In the genomic region with DNA sequence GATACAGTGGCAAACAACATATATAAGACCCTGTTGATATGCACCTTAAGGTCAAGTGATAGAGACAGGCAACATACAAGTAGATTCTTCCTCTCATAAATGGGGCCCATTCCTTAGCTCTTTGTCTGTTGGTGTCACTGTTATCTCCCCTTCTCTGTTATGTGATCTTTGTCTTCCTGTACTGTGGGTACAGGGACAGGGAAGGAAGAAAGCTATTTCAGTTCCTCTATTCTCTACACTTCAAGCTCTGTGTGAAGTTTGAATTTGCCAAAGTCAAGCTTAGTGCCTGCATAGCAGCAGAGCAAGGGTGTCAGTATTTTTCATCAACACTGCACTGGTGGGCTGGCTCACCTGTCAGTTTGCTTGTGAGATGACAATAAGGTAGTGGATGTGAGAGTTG, we compare ENCODE assay signal across 41 mouse cellular contexts. TPM values are rescaled to one million over a fixed set of nuclear protein-coding genes. Genes with fewer than 3 reads are reported as not detected.
A peak's percentile ranks its signal among the peaks of the same experiment; 100 is the strongest.
DNase-seq lines count a peak whose midpoint lies in the region; ATAC-seq and TF ChIP-seq lines count a peak whose summit lies in the region.
"Had no signal": no experiment of that assay in that cellular context is flagged by ENCODE, and none has a peak within 500 bp of the region (broad histone marks: within the 10 kb centered on the region; RNA-seq: fewer than 3 reads in every experiment).

No protein-coding gene starts in this region.

- TF ChIP-seq CTCF in MEL (IDR thresholded peaks at IDR 0.05 in 2 of 3, conservative IDR thresholded peaks at IDR 0.05 in 1 of 3; ENCODE audit: control insufficient read depth in 1 of 3, insufficient read depth in 1 of 3, low read depth in 2 of 3, low read length in 3 of 3, poor library complexity in 1 of 3, severe bottlenecking in 1 of 3) = no peak

- H3K4me3 ChIP-seq in MEL (ENCODE audit: control insufficient read depth in 1 of 2, insufficient read depth in 1 of 2, low read depth in 2 of 2, low read length in 2 of 2) = no peak overlapping the region
- H3K4me3 ChIP-seq in liver, embryonic 12.5 days = no peak overlapping the region
- H3K4me3 ChIP-seq in kidney, embryonic 14.5 days (ENCODE audit: low read length) = no peak overlapping the region
- H3K4me3 ChIP-seq: embryonic facial prominence, embryonic 10.5 days; embryonic facial prominence, embryonic 15.5 days; gastrocnemius, adult 2 months; heart, adult 2 months; heart, embryonic 12.5 days; hindbrain, embryonic 10.5 days; hindbrain, embryonic 15.5 days; limb, embryonic 12.5 days; lung, embryonic 15.5 days; megakaryocyte, embryonic 14.5 days; midbrain, embryonic 12.5 days; myocyte had no signal

- TF ChIP-seq RAD21 in MEL (IDR thresholded peaks at IDR 0.05; ENCODE audit: low read depth, low read length) = no peak

- DNase-seq in left cerebral cortex, adult 11 months (ENCODE audit: low spot score) = peak; percentile 1
- DNase-seq in left cerebral cortex, postnatal 36 days (ENCODE audit: low spot score in 2 of 2) = no peak
- DNase-seq in MEL (ENCODE audit: low read depth, low spot score) = peak; percentile 11
- DNase-seq in naive thymus-derived CD4-positive, alpha-beta T cell, adult 2 months (ENCODE audit: low read depth) = peak; percentile 41
- DNase-seq in heart, postnatal 10 days = no peak
- DNase-seq: adrenal gland, postnatal 25 days; B cell, adult 2 months; cerebellum, adult 18-20 months; cerebellum, postnatal 10 days; gastrocnemius, adult 2 months; gastrocnemius, postnatal 36 days; heart, adult 2 months; kidney, adult 8-10 months; kidney, postnatal 10 days; layer of hippocampus, adult 9-11 months; right cerebral cortex, postnatal 14 days had no signal

- H3K4me1 ChIP-seq in MEL (ENCODE audit: control insufficient read depth in 1 of 2, insufficient read depth in 2 of 2, low read length in 2 of 2) = no peaks in the 10 kb centered on the region
- no peaks in the 10 kb centered on the region for H3K4me1 ChIP-seq in liver, embryonic 12.5 days
- no peaks in the 10 kb centered on the region for H3K4me1 ChIP-seq in kidney, embryonic 14.5 days (ENCODE audit: control insufficient read depth, insufficient read depth, low read length)
- H3K4me1 ChIP-seq: embryonic facial prominence, embryonic 10.5 days; embryonic facial prominence, embryonic 15.5 days; heart, embryonic 12.5 days; hindbrain, embryonic 10.5 days; hindbrain, embryonic 15.5 days; limb, embryonic 12.5 days; lung, embryonic 15.5 days; megakaryocyte, embryonic 14.5 days; midbrain, embryonic 12.5 days had no signal

- intact Hi-C loops in left cerebral cortex, postnatal 36 days (cut with DNase I) = no loop called here
- intact Hi-C loops in heart, postnatal 10 days (cut with DNase I) = no loop called here

- ATAC-seq in granulocyte monocyte progenitor cell, adult 5-6 weeks (replicated peaks; ENCODE audit: poor library complexity, severe bottlenecking) = peak; percentile 79
- ATAC-seq in liver, embryonic 12.5 days = no peak
- ATAC-seq in kidney, embryonic 14.5 days (ENCODE audit: low FRiP score, low TSS enrichment) = no peak
- ATAC-seq: forebrain, embryonic 14.5 days had no signal

- no peaks in the 10 kb centered on the region for H3K79me2 ChIP-seq in MEL (ENCODE audit: control insufficient read depth, insufficient read depth, low read length, poor library complexity)

- no peaks in the 10 kb centered on the region for H3K36me3 ChIP-seq in MEL (ENCODE audit: control insufficient read depth in 1 of 2, insufficient read depth in 2 of 2, low read length in 2 of 2)
- no peaks in the 10 kb centered on the region for H3K36me3 ChIP-seq in liver, embryonic 12.5 days
- no peaks in the 10 kb centered on the region for H3K36me3 ChIP-seq in kidney, embryonic 14.5 days (ENCODE audit: control insufficient read depth, insufficient read depth, low read length)
- H3K36me3 ChIP-seq: embryonic facial prominence, embryonic 10.5 days; embryonic facial prominence, embryonic 15.5 days; heart, embryonic 12.5 days; hindbrain, embryonic 10.5 days; hindbrain, embryonic 15.5 days; limb, embryonic 12.5 days; lung, embryonic 15.5 days; midbrain, embryonic 12.5 days had no signal

- no peaks in the 10 kb centered on the region for H3K9me3 ChIP-seq in MEL (replicated peaks; ENCODE audit: insufficient read depth, low read length)
- no peaks in the 10 kb centered on the region for H3K9me3 ChIP-seq in liver, embryonic 12.5 days (replicated peaks)
- H3K9me3 ChIP-seq in kidney, embryonic 14.5 days (ENCODE audit: control insufficient read depth, low read length) = no peaks in the 10 kb centered on the region
- H3K9me3 ChIP-seq: embryonic facial prominence, embryonic 10.5 days; embryonic facial prominence, embryonic 15.5 days; heart, embryonic 12.5 days; hindbrain, embryonic 10.5 days; hindbrain, embryonic 15.5 days; limb, embryonic 12.5 days; lung, embryonic 15.5 days; megakaryocyte, embryonic 14.5 days; midbrain, embryonic 12.5 days had no signal

- no peak for TF ChIP-seq POLR2A in MEL (IDR thresholded peaks at IDR 0.05; ENCODE audit: control insufficient read depth in 1 of 2, insufficient read depth in 1 of 2, low read depth in 1 of 2, low read length in 2 of 2, poor library complexity in 1 of 2)

- H3K27me3 ChIP-seq in MEL (ENCODE audit: control insufficient read depth in 1 of 2, insufficient read depth in 2 of 2, low read length in 2 of 2) = no peaks in the 10 kb centered on the region
- no peaks in the 10 kb centered on the region for H3K27me3 ChIP-seq in liver, embryonic 12.5 days (replicated peaks)
- H3K27me3 ChIP-seq in kidney, embryonic 14.5 days (ENCODE audit: control insufficient read depth, insufficient read depth, low read length) = no peaks in the 10 kb centered on the region
- H3K27me3 ChIP-seq: embryonic facial prominence, embryonic 15.5 days; heart, embryonic 12.5 days; hindbrain, embryonic 15.5 days; limb, embryonic 12.5 days; lung, embryonic 15.5 days; midbrain, embryonic 12.5 days had no signal

- H3K27ac ChIP-seq in MEL (ENCODE audit: control insufficient read depth, low read depth, low read length) = no peak overlapping the region
- no peak overlapping the region for H3K27ac ChIP-seq in liver, embryonic 12.5 days
- H3K27ac ChIP-seq in kidney, embryonic 14.5 days (ENCODE audit: low read depth, low read length) = no peak overlapping the region
- H3K27ac ChIP-seq: embryonic facial prominence, embryonic 10.5 days; embryonic facial prominence, embryonic 15.5 days; gastrocnemius, adult 2 months; heart, adult 2 months; hindbrain, embryonic 10.5 days; hindbrain, embryonic 15.5 days; limb, embryonic 12.5 days; lung, embryonic 15.5 days; midbrain, embryonic 12.5 days had no signal

- H3K4me2 ChIP-seq in liver, embryonic 12.5 days = no peak overlapping the region
- H3K4me2 ChIP-seq in kidney, embryonic 14.5 days (replicated peaks; ENCODE audit: low read depth, low read length) = no peak overlapping the region
- H3K4me2 ChIP-seq: embryonic facial prominence, embryonic 15.5 days; heart, embryonic 12.5 days; hindbrain, embryonic 15.5 days; limb, embryonic 12.5 days; lung, embryonic 15.5 days; midbrain, embryonic 12.5 days had no signal

- no peak overlapping the region for H3K9ac ChIP-seq in MEL (ENCODE audit: control insufficient read depth, low read depth, low read length, poor library complexity, severe bottlenecking)
- H3K9ac ChIP-seq in liver, embryonic 12.5 days = no peak overlapping the region
- H3K9ac ChIP-seq in kidney, embryonic 14.5 days (ENCODE audit: low read depth, low read length) = no peak overlapping the region
- H3K9ac ChIP-seq: embryonic facial prominence, embryonic 15.5 days; heart, embryonic 12.5 days; hindbrain, embryonic 15.5 days; limb, embryonic 12.5 days; lung, embryonic 15.5 days; midbrain, embryonic 12.5 days had no signal

- no peak for TF ChIP-seq EP300 in MEL (IDR thresholded peaks at IDR 0.05; ENCODE audit: low read depth in 1 of 2, low read length in 2 of 2)

TF ChIP-seq in MEL, 35 proteins besides CTCF, POLR2A, EP300 and RAD21:
- TF ChIP-seq E2F4 (IDR thresholded peaks at IDR 0.05; ENCODE audit: borderline replicate concordance, low read depth, low read length) = no peak
- TF ChIP-seq JUND (IDR thresholded peaks at IDR 0.05; ENCODE audit: low read depth, low read length) = no peak
- no peak for TF ChIP-seq POLR2AphosphoS5 (IDR thresholded peaks at IDR 0.05; ENCODE audit: borderline replicate concordance, low read depth, low read length)
- TF ChIP-seq MYB (IDR thresholded peaks at IDR 0.05; ENCODE audit: low read depth, low read length) = no peak
- TF ChIP-seq MEF2A (IDR thresholded peaks at IDR 0.05; ENCODE audit: extremely low read depth, insufficient replicate concordance, low read depth, low read length, poor library complexity, severe bottlenecking) = no peak

RNA-seq across cellular contexts. Expression of gene Sh2d1a, which starts 1.7 kb away (rescaled TPM):
- not detected for total RNA-seq in left cerebral cortex, postnatal 36 days (2021)
- not detected in 2 replicates for total RNA-seq in MEL (2012; rRNA removed)
- polyA plus RNA-seq in MEL (2012; ENCODE audit: insufficient read depth in 1 of 2, insufficient read length in 2 of 2, low read depth in 1 of 2, low replicate concordance in 2 of 2, missing spikeins in 1 of 2) = not detected
- total RNA-seq in granulocyte monocyte progenitor cell, adult 5-6 weeks (2014; fragmentation: Nextera tagmentation) = not detected in 2 replicates
- total RNA-seq in granulocyte monocyte progenitor cell, adult 5-6 weeks (2017) = not detected in 2 replicates
- total RNA-seq in heart, postnatal 10 days (2021) = under 1 TPM; 0.41 to 0.47 TPM
- polyA plus RNA-seq in liver, embryonic 12.5 days (2016; fragmentation: Nextera tagmentation; extraction: Ambion mirVana) = not detected in 2 replicates
- 0.16 and 0.31 TPM in 2 replicates for polyA plus RNA-seq in kidney, embryonic 14.5 days (2014; fragmentation: Nextera tagmentation; extraction: Ambion mirVana)
- total RNA-seq: adrenal gland, adult 18-20 months; adrenal gland, postnatal 25 days; gastrocnemius, adult 2 months; heart, adult 2 months; left cerebral cortex, adult 18-20 months; left cerebral cortex, postnatal 14 days; midbrain, postnatal 0 days had no signal
- polyA plus RNA-seq: heart, embryonic 12.5 days; liver, embryonic 16.5 days; myocyte had no signal

RNA-seq across cellular contexts. Expression of gene Tex13c2, which starts 11.0 kb away (rescaled TPM):
- total RNA-seq in left cerebral cortex, postnatal 36 days (2021) = not detected
- total RNA-seq in MEL (2012; rRNA removed) = not detected in 2 replicates
- not detected for polyA plus RNA-seq in MEL (2012; ENCODE audit: insufficient read depth in 1 of 2, insufficient read length in 2 of 2, low read depth in 1 of 2, low replicate concordance in 2 of 2, missing spikeins in 1 of 2)
- not detected in 2 replicates for total RNA-seq in granulocyte monocyte progenitor cell, adult 5-6 weeks (2014; fragmentation: Nextera tagmentation)
- total RNA-seq in granulocyte monocyte progenitor cell, adult 5-6 weeks (2017) = not detected in 2 replicates
- not detected for total RNA-seq in heart, postnatal 10 days (2021)
- polyA plus RNA-seq in liver, embryonic 12.5 days (2016; fragmentation: Nextera tagmentation; extraction: Ambion mirVana) = not detected in 2 replicates
- not detected in 2 replicates for polyA plus RNA-seq in kidney, embryonic 14.5 days (2014; fragmentation: Nextera tagmentation; extraction: Ambion mirVana)
- total RNA-seq: adrenal gland, adult 18-20 months; adrenal gland, postnatal 25 days; gastrocnemius, adult 2 months; gastrocnemius, postnatal 36 days; heart, adult 2 months; left cerebral cortex, adult 18-20 months; left cerebral cortex, postnatal 14 days; liver, adult 2 months; midbrain, postnatal 0 days had no signal
- polyA plus RNA-seq: cortical plate, adult 2 months; embryonic facial prominence, embryonic 10.5 days; embryonic facial prominence, embryonic 15.5 days; forebrain, embryonic 14.5 days; heart, adult 2 months; heart, embryonic 12.5 days; heart, postnatal 0 days; hindbrain, embryonic 10.5 days; hindbrain, embryonic 15.5 days; intestine, embryonic 14.5 days; limb, embryonic 12.5 days; liver, adult 2 months; liver, embryonic 16.5 days; lung, embryonic 15.5 days; midbrain, embryonic 12.5 days; myocyte; neural tube, embryonic 14.5 days; stomach, embryonic 16.5 days had no signal

Comparison
In these comparisons a context has a peak if more than half of its experiments do, and no peak if none do; other contexts are left out.
1. DNase-seq: peak in left cerebral cortex, adult 11 months (single experiment), MEL (single experiment) and naive thymus-derived CD4-positive, alpha-beta T cell, adult 2 months (single experiment); none in left cerebral cortex, postnatal 36 days (0 of 2) and heart, postnatal 10 days (0 of 2).